Mouse (Mus musculus): ENCODE measurements around the gene Wfikkn2. TPM values are rescaled to one million over a fixed set of nuclear protein-coding genes. Genes with fewer than 3 reads are reported as not detected.
A peak's percentile ranks its signal among the peaks of the same experiment; 100 is the strongest.

Wfikkn2 gene
- polyA plus RNA-seq, 1 experiment from 2014 or later = 4.2 TPM

- ATAC-seq = no peak
Measured at GRCm38 (mm10) chr11:94233405-94233804, 12.4 kb downstream of the Wfikkn2 start.

GRCm38 (mm10) chr11:94231821-94232552, 13.8 kb downstream of the Wfikkn2 start:
- Histone ChIP-seq H3K9ac (ENCODE audit: low read length) (no peak overlapping the region), H3K27ac (ENCODE audit: low read depth, low read length) (no peak overlapping the region), H3K9me3 (replicated peaks; ENCODE audit: control insufficient read depth, low read length) (no peaks in the 10 kb centered on the region), H3K27me3 (replicated peaks; ENCODE audit: control insufficient read depth, insufficient read depth, low read length) (no peaks in the 10 kb centered on the region), H3K36me3 (ENCODE audit: control insufficient read depth, insufficient read depth, low read length) (no peaks in the 10 kb centered on the region), H3K4me1 (ENCODE audit: control insufficient read depth, insufficient read depth, low read length) (peaks cover 4% of the 10 kb centered on the region; the same call in 1 of the 2 replicates), H3K4me3 (ENCODE audit: low read depth, low read length) (no peak overlapping the region), H3K4me2 (ENCODE audit: low read length) (no peak overlapping the region)
- ATAC-seq (no peak), DNase-seq (ENCODE audit: low spot score) (no peak)
- WGBS = 86% methylated on average over 19 of the region's 19 CpGs

More at GRCm38 (mm10) chr11:94233405-94233804, 12.4 kb downstream of the Wfikkn2 start:
- Histone ChIP-seq H3K27ac (ENCODE audit: low read depth, low read length) (no peak overlapping the region), H3K9me3 (replicated peaks; ENCODE audit: control insufficient read depth, low read length) (no peaks in the 10 kb centered on the region), H3K9ac (ENCODE audit: low read length) (no peak overlapping the region), H3K27me3 (replicated peaks; ENCODE audit: control insufficient read depth, insufficient read depth, low read length) (no peaks in the 10 kb centered on the region), H3K4me2 (ENCODE audit: low read length) (no peak overlapping the region), H3K36me3 (ENCODE audit: control insufficient read depth, insufficient read depth, low read length) (no peaks in the 10 kb centered on the region), H3K4me3 (ENCODE audit: low read depth, low read length) (no peak overlapping the region), H3K4me1 (ENCODE audit: control insufficient read depth, insufficient read depth, low read length) (peaks cover 2% of the 10 kb centered on the region; the same call in 1 of the 2 replicates)
- no peak for DNase-seq (ENCODE audit: low spot score)
- WGBS = 50% methylated on average over 6 of the region's 6 CpGs

GRCm38 (mm10) chr11:94230244-94230643, 15.6 kb downstream of the Wfikkn2 start:
- H3K36me3 ChIP-seq (ENCODE audit: control insufficient read depth, insufficient read depth, low read length) = no peaks in the 10 kb centered on the region
- 87% methylated on average over 8 of the region's 8 CpGs for WGBS
- no peak overlapping the region for H3K4me3 ChIP-seq (ENCODE audit: low read depth, low read length)
- DNase-seq (ENCODE audit: low spot score) (no peak), ATAC-seq (no peak)
- H3K9ac ChIP-seq (ENCODE audit: low read length) = no peak overlapping the region
- H3K27me3 ChIP-seq (replicated peaks; ENCODE audit: control insufficient read depth, insufficient read depth, low read length) = no peaks in the 10 kb centered on the region
- H3K9me3 ChIP-seq (replicated peaks; ENCODE audit: control insufficient read depth, low read length) = no peaks in the 10 kb centered on the region
- no peak overlapping the region for H3K27ac ChIP-seq (ENCODE audit: low read depth, low read length)
- no peak overlapping the region for H3K4me2 ChIP-seq (ENCODE audit: low read length)
- peaks cover 4% of the 10 kb centered on the region; the same call in 1 of the 2 replicates for H3K4me1 ChIP-seq (ENCODE audit: control insufficient read depth, insufficient read depth, low read length)

GRCm38 (mm10) chr11:94229207-94229960, 16.4 kb downstream of the Wfikkn2 start:
- Histone ChIP-seq H3K27ac (ENCODE audit: low read depth, low read length) (no peak overlapping the region), H3K9ac (ENCODE audit: low read length) (no peak overlapping the region), H3K4me1 (ENCODE audit: control insufficient read depth, insufficient read depth, low read length) (peaks cover 4% of the 10 kb centered on the region; the same call in 1 of the 2 replicates), H3K4me3 (ENCODE audit: low read depth, low read length) (no peak overlapping the region), H3K9me3 (replicated peaks; ENCODE audit: control insufficient read depth, low read length) (no peaks in the 10 kb centered on the region), H3K36me3 (ENCODE audit: control insufficient read depth, insufficient read depth, low read length) (no peaks in the 10 kb centered on the region), H3K4me2 (ENCODE audit: low read length) (no peak overlapping the region), H3K27me3 (replicated peaks; ENCODE audit: control insufficient read depth, insufficient read depth, low read length) (no peaks in the 10 kb centered on the region)
- ATAC-seq = no peak
- no peak for DNase-seq (ENCODE audit: low spot score)
- WGBS = 78% methylated on average over 5 of the region's 5 CpGs

- H3K9me3 ChIP-seq (replicated peaks; ENCODE audit: control insufficient read depth, low read length) = no peaks in the 10 kb centered on the region
- no peaks in the 10 kb centered on the region for H3K36me3 ChIP-seq (ENCODE audit: control insufficient read depth, insufficient read depth, low read length)
- H3K4me2 ChIP-seq (ENCODE audit: low read length) = no peak overlapping the region
- no peak for DNase-seq (ENCODE audit: low spot score)
- no peak for ATAC-seq
- no peaks in the 10 kb centered on the region for H3K27me3 ChIP-seq (replicated peaks; ENCODE audit: control insufficient read depth, insufficient read depth, low read length)
- WGBS = 36% methylated on average over 9 of the region's 9 CpGs
- H3K4me3 ChIP-seq (ENCODE audit: low read depth, low read length) = no peak overlapping the region
- H3K9ac ChIP-seq (ENCODE audit: low read length) = no peak overlapping the region
- no peak overlapping the region for H3K27ac ChIP-seq (ENCODE audit: low read depth, low read length)
- H3K4me1 ChIP-seq (ENCODE audit: control insufficient read depth, insufficient read depth, low read length) = peaks cover 4% of the 10 kb centered on the region; the same call in 1 of the 2 replicates
Measured at GRCm38 (mm10) chr11:94228416-94228815, 17.4 kb downstream of the Wfikkn2 start.

GRCm38 (mm10) chr11:94225985-94226384, 19.8 kb downstream of the Wfikkn2 start:
- WGBS = 42% methylated on average over 7 of the region's 7 CpGs
- no peak overlapping the region for H3K27ac ChIP-seq (ENCODE audit: low read depth, low read length)
- no peaks in the 10 kb centered on the region for H3K27me3 ChIP-seq (replicated peaks; ENCODE audit: control insufficient read depth, insufficient read depth, low read length)
- H3K4me3 ChIP-seq (ENCODE audit: low read depth, low read length) = no peak overlapping the region
- H3K9me3 ChIP-seq (replicated peaks; ENCODE audit: control insufficient read depth, low read length) = no peaks in the 10 kb centered on the region
- ATAC-seq = no peak
- H3K4me1 ChIP-seq (ENCODE audit: control insufficient read depth, insufficient read depth, low read length) = peaks cover 4% of the 10 kb centered on the region; the same call in 1 of the 2 replicates
- H3K4me2 ChIP-seq (ENCODE audit: low read length) = no peak overlapping the region
- DNase-seq (ENCODE audit: low spot score) = peak; percentile 76
- no peaks in the 10 kb centered on the region for H3K36me3 ChIP-seq (ENCODE audit: control insufficient read depth, insufficient read depth, low read length)
- no peak overlapping the region for H3K9ac ChIP-seq (ENCODE audit: low read length)

GRCm38 (mm10) chr11:94223531-94223930, 22.3 kb downstream of the Wfikkn2 start:
- Histone ChIP-seq H3K4me3 (ENCODE audit: low read depth, low read length) (no peak overlapping the region), H3K27ac (ENCODE audit: low read depth, low read length) (no peak overlapping the region), H3K36me3 (ENCODE audit: control insufficient read depth, insufficient read depth, low read length) (no peaks in the 10 kb centered on the region), H3K4me1 (ENCODE audit: control insufficient read depth, insufficient read depth, low read length) (peaks cover 3% of the 10 kb centered on the region; the same call in 1 of the 2 replicates), H3K9ac (ENCODE audit: low read length) (no peak overlapping the region), H3K9me3 (replicated peaks; ENCODE audit: control insufficient read depth, low read length) (no peaks in the 10 kb centered on the region), H3K27me3 (replicated peaks; ENCODE audit: control insufficient read depth, insufficient read depth, low read length) (no peaks in the 10 kb centered on the region), H3K4me2 (ENCODE audit: low read length) (no peak overlapping the region)
- ATAC-seq (no peak), DNase-seq (ENCODE audit: low spot score) (no peak)
- 90% methylated on average over 9 of the region's 9 CpGs for WGBS

- Histone ChIP-seq H3K9me3 (replicated peaks; ENCODE audit: control insufficient read depth, low read length) (no peaks in the 10 kb centered on the region), H3K4me2 (ENCODE audit: low read length) (no peak overlapping the region), H3K9ac (ENCODE audit: low read length) (no peak overlapping the region), H3K36me3 (ENCODE audit: control insufficient read depth, insufficient read depth, low read length) (no peaks in the 10 kb centered on the region), H3K27me3 (replicated peaks; ENCODE audit: control insufficient read depth, insufficient read depth, low read length) (no peaks in the 10 kb centered on the region), H3K4me1 (ENCODE audit: control insufficient read depth, insufficient read depth, low read length) (peaks cover 1% of the 10 kb centered on the region; the same call in 1 of the 2 replicates), H3K4me3 (ENCODE audit: low read depth, low read length) (no peak overlapping the region), H3K27ac (ENCODE audit: low read depth, low read length) (no peak overlapping the region)
- ATAC-seq = no peak
- WGBS = 97% methylated on average over 7 of the region's 7 CpGs
- DNase-seq (ENCODE audit: low spot score) = no peak
Measured at GRCm38 (mm10) chr11:94221257-94221656, 24.5 kb downstream of the Wfikkn2 start.

GRCm38 (mm10) chr11:94216247-94216646, 29.6 kb downstream of the Wfikkn2 start:
- Histone ChIP-seq H3K4me1 (ENCODE audit: control insufficient read depth, insufficient read depth, low read length) (peaks cover 18% of the 10 kb centered on the region), H3K4me3 (ENCODE audit: low read depth, low read length) (no peak overlapping the region), H3K9me3 (replicated peaks; ENCODE audit: control insufficient read depth, low read length) (no peaks in the 10 kb centered on the region), H3K36me3 (ENCODE audit: control insufficient read depth, insufficient read depth, low read length) (peaks cover 16% of the 10 kb centered on the region), H3K27me3 (replicated peaks; ENCODE audit: control insufficient read depth, insufficient read depth, low read length) (no peaks in the 10 kb centered on the region), H3K27ac (ENCODE audit: low read depth, low read length) (no peak overlapping the region), H3K9ac (ENCODE audit: low read length) (no peak overlapping the region), H3K4me2 (ENCODE audit: low read length) (no peak overlapping the region)
- ATAC-seq = no peak
- no peak for DNase-seq (ENCODE audit: low spot score)
- WGBS = 50% methylated on average over 2 of the region's 2 CpGs

Measured in forebrain, embryonic 14.5 days (tissue).